Mouse (Mus musculus) kidney, adult 2 months (tissue): ENCODE results near the gene Pdcd11. TPM values are rescaled to one million over a fixed set of nuclear protein-coding genes. Genes with fewer than 3 reads are reported as not detected.
"Not testable (repeated sequence)": the region's sequence is repeated elsewhere in the genome, so short reads cannot be mapped to it uniquely, and the experiment has no call there.

ENCODE experiments used
- DNase-seq: peaks from one replicate; pipeline ENCODE4 v3.0.0; 2021
- H3K27ac ChIP-seq: fragments of 200-500 bp; 2 replicates; pipeline ENCODE4 v1.5.1; 2012; ENCODE audit warnings: low read depth, low read length, control low read depth, inconsistent platforms; ENCODE audit not compliant: insufficient read depth
- H3K27me3 ChIP-seq: fragments of 200-500 bp; replicated peaks from 2 replicates; pipeline ENCODE4 v1.6.1; 2012; ENCODE audit warnings: mild to moderate bottlenecking, moderate library complexity, low read length, inconsistent platforms; ENCODE audit not compliant: control insufficient read depth, insufficient read depth
- H3K36me3 ChIP-seq: fragments of 200-500 bp; 2 replicates; pipeline ENCODE4 v1.6.1; 2012; ENCODE audit warnings: mild to moderate bottlenecking, moderate library complexity, low read length, inconsistent platforms; ENCODE audit not compliant: control insufficient read depth, insufficient read depth
- H3K4me1 ChIP-seq: fragments of 200-500 bp; 2 replicates; pipeline ENCODE4 v1.6.1; 2011; ENCODE audit warnings: low read length; ENCODE audit not compliant: control insufficient read depth, insufficient read depth
- H3K4me3 ChIP-seq: fragments of 200-500 bp; 2 replicates; pipeline ENCODE4 v1.5.1; 2011; ENCODE audit warnings: mild to moderate bottlenecking, low read depth, low read length, control low read depth; ENCODE audit not compliant: insufficient read depth
- CTCF ChIP-seq: fragments of 200-500 bp; conservative IDR thresholded peaks from 2 replicates; pipeline ENCODE4 v1.5.1; 2011; ENCODE audit warnings: low read depth, mild to moderate bottlenecking, control low read depth, low read length, moderate library complexity, mixed read lengths; ENCODE audit not compliant: insufficient read depth, insufficient read length
- POLR2A ChIP-seq: fragments of 200-500 bp; IDR thresholded peaks from one replicate; pipeline ENCODE4 v1.6.1; 2011; ENCODE audit warnings: low read depth, low read length, control low read depth
- WGBS: fragments of 180-500 bp; shearing (Covaris S2); methylation state at CpG from one replicate; pipeline ENCODE4 v1.1.7; 2018; 5-methylcytosine and 5-hydroxymethylcytosine counted together
- polyA plus RNA-seq: library from polyadenylated mRNA; depleted of rRNA; stranded (reverse); fragments of >200 nt; gene quantifications from 2 replicates; pipeline ENCODE4 v1.2.3, GENCODE M21; 2012

The Pdcd11 gene
- polyA plus RNA-seq, 1 experiment: 9.3 TPM

- WGBS: 16% methylated on average over 28 of the region's 28 CpGs
- peak; percentile 52 for DNase-seq
- TF ChIP-seq POLR2A: no peak
- no peak for TF ChIP-seq CTCF
- Histone ChIP-seq H3K4me3 (peak within 1 kb of the TSS; percentile 66), H3K4me1 (no peaks in the 10 kb centered on the region), H3K27ac (peak within 1 kb of the TSS; percentile 75), H3K27me3 (no peaks in the 10 kb centered on the region), H3K36me3 (no peaks in the 10 kb centered on the region)
Measured at GRCm38 (mm10) chr19:47137771-47138421, 47.3 kb downstream of the Pdcd11 start, which contains the start of gene Calhm2. TSS of gene Calhm2 (minus strand) at chr19:47138294.

DNA sequence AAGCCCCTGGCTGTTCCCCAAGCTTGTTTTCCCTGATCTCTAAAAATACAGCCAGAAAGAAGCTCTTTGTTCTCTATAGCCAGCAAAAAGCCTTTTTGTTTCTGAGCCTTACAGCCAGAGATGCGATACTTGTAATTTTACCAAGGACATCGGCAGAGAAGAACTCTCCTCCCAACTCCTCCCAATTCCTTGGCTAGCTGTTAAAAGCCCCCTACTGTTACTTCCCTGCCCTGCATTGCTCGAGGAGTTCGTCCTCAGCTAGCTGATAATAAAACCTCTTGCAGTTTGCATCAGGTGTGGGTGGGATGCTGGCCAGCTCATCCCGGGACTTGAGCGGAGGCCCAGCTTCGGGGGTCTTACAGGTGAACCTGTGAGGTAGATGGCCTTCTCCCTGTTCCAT is 49.0 kb downstream of the Pdcd11 start:
- WGBS: 55% methylated on average over 7 of the region's 7 CpGs
- not testable (repeated sequence) for H3K27ac ChIP-seq, DNase-seq, H3K4me3 ChIP-seq, H3K4me1 ChIP-seq, H3K36me3 ChIP-seq, H3K27me3 ChIP-seq

- WGBS: 78% methylated on average over 6 of the region's 6 CpGs
- TF ChIP-seq CTCF (no peak), POLR2A (no peak)
- Histone ChIP-seq H3K36me3 (no peaks in the 10 kb centered on the region), H3K27me3 (no peaks in the 10 kb centered on the region), H3K4me1 (no peaks in the 10 kb centered on the region), H3K4me3 (no peak overlapping the region), H3K27ac (no peak overlapping the region)
- no peak for DNase-seq
Measured at GRCm38 (mm10) chr19:47142438-47142837, 51.9 kb downstream of the Pdcd11 start.

DNA sequence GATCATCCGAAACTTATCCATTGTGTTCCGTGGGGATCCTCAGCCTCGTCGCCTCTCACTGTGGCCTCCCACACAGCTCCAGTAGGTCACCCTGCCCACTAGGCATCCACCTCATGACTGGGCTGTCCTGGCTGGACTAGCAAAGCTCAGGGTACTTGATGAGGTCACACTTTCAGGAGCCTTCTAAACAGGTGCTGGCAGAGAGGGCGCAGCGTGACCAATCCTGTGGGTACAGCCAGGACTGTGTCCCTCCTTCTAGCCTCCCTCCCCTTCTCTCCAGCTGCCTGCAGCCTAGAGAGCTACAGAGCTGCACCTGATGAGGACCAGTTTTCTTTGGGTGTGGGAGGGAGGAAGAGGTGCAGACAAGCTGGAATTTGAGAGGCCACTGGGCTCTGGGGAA is 53.6 kb downstream of the Pdcd11 start, which contains the start of gene Calhm1:
TSS of gene Calhm1 (minus strand) at position 101 of the 400 bp plus-strand sequence.
- WGBS: 90% methylated on average over 6 of the region's 6 CpGs
- no peak for TF ChIP-seq CTCF
- no peak for TF ChIP-seq POLR2A
- no peaks in the 10 kb centered on the region for H3K27me3 ChIP-seq
- DNase-seq: no peak
- H3K36me3 ChIP-seq: no peaks in the 10 kb centered on the region
- no peak within 1 kb of the TSS for H3K4me3 ChIP-seq
- no peaks in the 10 kb centered on the region for H3K4me1 ChIP-seq
- H3K27ac ChIP-seq: no peak within 1 kb of the TSS

DNA sequence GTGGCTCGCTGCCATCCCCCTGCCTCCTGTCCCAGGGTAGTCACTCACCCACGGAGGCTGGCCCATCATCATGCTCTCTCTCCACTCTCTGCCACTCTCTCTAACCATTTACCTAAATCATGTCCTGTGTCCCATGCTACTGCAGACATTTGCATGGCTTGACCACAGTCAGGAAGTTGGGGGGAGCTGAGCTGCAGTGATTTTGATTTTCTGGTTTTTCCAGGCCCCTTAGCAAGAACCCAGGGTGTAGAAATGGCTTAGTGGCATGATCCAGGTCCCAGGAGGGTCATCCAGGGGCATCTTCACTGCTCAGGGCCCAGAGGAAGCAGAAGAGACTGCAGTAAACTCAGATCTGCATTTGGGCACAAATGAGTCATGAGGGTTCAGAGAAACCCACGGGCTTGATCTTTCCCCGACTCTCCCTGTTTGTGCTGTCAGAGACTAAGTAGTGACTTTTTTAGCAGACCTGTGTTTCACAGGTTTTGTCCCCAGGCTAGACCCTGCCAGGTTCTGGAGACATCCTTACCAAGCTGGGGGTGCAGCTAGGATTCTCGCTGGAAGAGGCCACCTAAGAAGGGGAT is 57.8 kb downstream of the Pdcd11 start:
- no peaks in the 10 kb centered on the region for H3K27me3 ChIP-seq
- DNase-seq: no peak
- H3K4me1 ChIP-seq: no peaks in the 10 kb centered on the region
- TF ChIP-seq CTCF (no peak), POLR2A (no peak)
- H3K4me3 ChIP-seq: no peak overlapping the region
- no peak overlapping the region for H3K27ac ChIP-seq
- no peaks in the 10 kb centered on the region for H3K36me3 ChIP-seq
- 74% methylated on average over 5 of the region's 5 CpGs for WGBS

- Histone ChIP-seq H3K27ac (peak overlapping the region; percentile 19; the same call in 1 of the 2 replicates), H3K27me3 (no peaks in the 10 kb centered on the region), H3K4me3 (no peak overlapping the region), H3K4me1 (no peaks in the 10 kb centered on the region), H3K36me3 (no peaks in the 10 kb centered on the region)
- DNase-seq: peak; percentile 14
- TF ChIP-seq POLR2A (no peak), CTCF (no peak)
- WGBS: 33% methylated on average over 4 of the region's 4 CpGs
Measured at GRCm38 (mm10) chr19:47149854-47150253, 59.3 kb downstream of the Pdcd11 start.

GRCm38 (mm10) chr19:47151332-47152061 is 60.9 kb downstream of the Pdcd11 start:
- WGBS: 35% methylated on average over 32 of the region's 32 CpGs
- DNase-seq: peak; percentile 24
- no peak overlapping the region for H3K27ac ChIP-seq

More at GRCm38 (mm10) chr19:47151332-47152061, 60.9 kb downstream of the Pdcd11 start:
- Histone ChIP-seq H3K27me3 (no peaks in the 10 kb centered on the region), H3K4me1 (no peaks in the 10 kb centered on the region), H3K4me3 (no peak overlapping the region), H3K36me3 (no peaks in the 10 kb centered on the region)
- TF ChIP-seq CTCF (no peak), POLR2A (no peak)
